Mouse (Mus musculus): ENCODE data around the gene Mbnl2. TPM values are rescaled to one million over a fixed set of nuclear protein-coding genes. Genes with fewer than 3 reads are reported as not detected.
A peak's percentile ranks its signal among the peaks of the same experiment; 100 is the strongest.

Mbnl2 gene
- total and polyA plus RNA-seq, 3 experiments: 23.8 to 28.9 (median 23.9) TPM

DNA sequence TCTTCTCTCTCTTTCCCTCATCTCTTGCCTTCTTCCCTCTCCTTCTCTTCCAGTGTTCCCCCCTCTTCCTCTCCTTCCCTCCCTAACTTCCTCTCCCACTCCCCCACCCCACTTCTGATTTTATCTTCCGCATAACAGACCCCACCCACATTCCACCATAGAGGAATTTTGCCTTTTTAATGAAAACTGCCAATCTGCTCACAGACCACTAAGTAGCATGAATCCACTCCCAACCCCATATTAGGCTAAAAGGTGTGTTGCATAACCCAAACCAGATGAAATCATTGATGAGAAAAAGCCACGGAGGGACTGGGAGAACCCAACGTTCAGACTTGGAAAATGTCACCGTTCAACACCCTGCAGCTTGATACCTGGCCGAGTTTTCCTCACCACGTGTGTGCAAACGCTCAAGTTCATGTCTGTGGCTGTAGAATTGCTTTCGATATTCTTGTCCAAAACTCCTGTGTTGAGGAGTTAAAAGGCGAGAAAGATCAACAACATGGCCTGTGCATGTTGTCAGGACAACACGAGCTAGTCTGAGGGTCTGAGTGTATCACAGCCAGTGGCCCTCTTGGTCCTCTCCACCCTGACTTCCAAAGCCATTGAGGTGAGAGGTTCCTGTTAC, 13.0 kb downstream of the Mbnl2 start:
- in situ Hi-C loops (cut with MboI; ENCODE audit: low pct_ligation_motif_present, low pct_unique_long_range_greater_than_20kb, low sequenced_read_pairs): loop anchor here (25.0 kb wide), 1 partner anchor 1601 kb away; no protein-coding TSS in a partner anchor

GRCm38 (mm10) chr14:120289065-120289464, 13.6 kb downstream of the Mbnl2 start:
- DNase-seq (ENCODE audit: extremely low read depth): no peak
- Histone ChIP-seq H3K36me3 (replicated peaks in 1 of 2; ENCODE audit: control insufficient read depth in 1 of 2, insufficient read depth in 1 of 2, low read length in 1 of 2) (peaks cover 23 to 68% of the 10 kb centered on the region in 2 experiments), H3K79me2 (replicated peaks; ENCODE audit: control insufficient read depth, extremely low read depth, insufficient read depth, poor library complexity, severe bottlenecking) (peaks cover 38% of the 10 kb centered on the region), H3K4me3 (replicated peaks in 1 of 3; ENCODE audit: low read depth in 2 of 3, low read length in 2 of 3, poor library complexity in 1 of 3) (no peak overlapping the region), H3K4me1 (ENCODE audit: control insufficient read depth in 1 of 2, insufficient read depth in 2 of 2) (peaks cover 13 to 60% of the 10 kb centered on the region in 2 experiments), H3K4me2 (ENCODE audit: insufficient read depth, low read depth, poor library complexity, severe bottlenecking) (no peak overlapping the region), H3K9me3 (replicated peaks; ENCODE audit: low read length) (no peaks in the 10 kb centered on the region), H3K27me3 (replicated peaks) (no peaks in the 10 kb centered on the region), H3K27ac (ENCODE audit: insufficient read depth, low read depth) (no peak overlapping the region), H3K9ac (ENCODE audit: insufficient read depth, low read depth) (no peak overlapping the region)
- dilution Hi-C loops (cut with MboI; ENCODE audit: extremely low pct_ligation_motif_present, extremely low pct_unique_long_range_greater_than_20kb, low sequenced_read_pairs) (no loop called here), in situ Hi-C loops (cut with MboI; ENCODE audit: low pct_ligation_motif_present, low pct_unique_long_range_greater_than_20kb, low sequenced_read_pairs) (loop anchor here (25.0 kb wide), 1 partner anchor 1602 kb away; no protein-coding TSS in a partner anchor)
- TF ChIP-seq BHLHE40 (IDR thresholded peaks at IDR 0.05; ENCODE audit: low read depth, low read length) (0 out of 2 replicates have a peak, but pooled peaks have one; percentile 33), ELF1 (IDR thresholded peaks at IDR 0.05; ENCODE audit: low read depth, low read length) (no peak)

More for the DNA sequence above, 13.0 kb downstream of the Mbnl2 start:
- TF ChIP-seq ZKSCAN1 (IDR thresholded peaks at IDR 0.05; ENCODE audit: borderline replicate concordance, low read depth, low read length): no peak
- TF ChIP-seq PAX5 (IDR thresholded peaks at IDR 0.05; ENCODE audit: low read length): no peak
- peaks cover 41% of the 10 kb centered on the region for H3K79me2 ChIP-seq (replicated peaks; ENCODE audit: control insufficient read depth, extremely low read depth, insufficient read depth, poor library complexity, severe bottlenecking)
- H3K27ac ChIP-seq (ENCODE audit: insufficient read depth, low read depth): no peak overlapping the region
- H3K9ac ChIP-seq (ENCODE audit: insufficient read depth, low read depth): no peak overlapping the region
- dilution Hi-C loops (cut with MboI; ENCODE audit: extremely low pct_ligation_motif_present, extremely low pct_unique_long_range_greater_than_20kb, low sequenced_read_pairs): no loop called here
- H3K36me3 ChIP-seq (replicated peaks in 1 of 2; ENCODE audit: control insufficient read depth in 1 of 2, insufficient read depth in 1 of 2, low read length in 1 of 2): peaks cover 23 to 74% of the 10 kb centered on the region in 2 experiments
- H3K4me3 ChIP-seq (replicated peaks in 1 of 3; ENCODE audit: low read depth in 2 of 3, low read length in 2 of 3, poor library complexity in 1 of 3): no peak overlapping the region
- no peaks in the 10 kb centered on the region for H3K9me3 ChIP-seq (replicated peaks; ENCODE audit: low read length)
- no peaks in the 10 kb centered on the region for H3K27me3 ChIP-seq (replicated peaks)
- no peak for DNase-seq (ENCODE audit: extremely low read depth)
- no peak overlapping the region for H3K4me2 ChIP-seq (ENCODE audit: insufficient read depth, low read depth, poor library complexity, severe bottlenecking)
- H3K4me1 ChIP-seq (ENCODE audit: control insufficient read depth in 1 of 2, insufficient read depth in 2 of 2): peaks cover 13 to 63% of the 10 kb centered on the region in 2 experiments

DNA sequence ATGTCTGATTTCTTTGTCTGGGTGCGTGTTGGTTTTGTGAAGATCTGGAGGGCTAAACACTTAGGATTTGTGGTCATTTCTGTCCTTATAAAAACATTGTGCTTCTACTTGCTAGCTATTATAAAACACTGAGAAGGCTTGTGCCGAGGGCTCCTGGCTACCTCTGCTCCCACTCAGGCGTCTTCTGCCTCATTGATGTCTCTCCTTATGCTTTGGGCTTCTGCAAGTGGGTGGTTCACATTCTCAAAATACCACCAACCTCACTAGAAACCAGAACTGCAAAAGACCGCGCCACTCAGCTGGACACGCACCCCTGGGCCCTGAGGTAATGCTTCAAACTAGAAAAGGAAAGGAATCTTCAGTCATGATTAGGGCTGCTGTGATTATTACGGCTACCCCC, 14.1 kb downstream of the Mbnl2 start:
- Histone ChIP-seq H3K4me2 (ENCODE audit: insufficient read depth, low read depth, poor library complexity, severe bottlenecking) (no peak overlapping the region), H3K27me3 (replicated peaks) (no peaks in the 10 kb centered on the region), H3K27ac (ENCODE audit: insufficient read depth, low read depth) (no peak overlapping the region), H3K9ac (ENCODE audit: insufficient read depth, low read depth) (no peak overlapping the region), H3K4me3 (replicated peaks in 1 of 3; ENCODE audit: low read depth in 2 of 3, low read length in 2 of 3, poor library complexity in 1 of 3) (no peak overlapping the region), H3K36me3 (replicated peaks in 1 of 2; ENCODE audit: control insufficient read depth in 1 of 2, insufficient read depth in 1 of 2, low read length in 1 of 2) (peaks cover 23 to 66% of the 10 kb centered on the region in 2 experiments), H3K79me2 (replicated peaks; ENCODE audit: control insufficient read depth, extremely low read depth, insufficient read depth, poor library complexity, severe bottlenecking) (peaks cover 34% of the 10 kb centered on the region), H3K4me1 (ENCODE audit: control insufficient read depth in 1 of 2, insufficient read depth in 2 of 2) (peaks cover 14 to 60% of the 10 kb centered on the region in 2 experiments), H3K9me3 (replicated peaks; ENCODE audit: low read length) (no peaks in the 10 kb centered on the region)
- DNase-seq (ENCODE audit: extremely low read depth): no peak
- dilution Hi-C loops (cut with MboI; ENCODE audit: extremely low pct_ligation_motif_present, extremely low pct_unique_long_range_greater_than_20kb, low sequenced_read_pairs): no loop called here
- no peak for TF ChIP-seq CHD1 (IDR thresholded peaks at IDR 0.05; ENCODE audit: low read depth, low read length)
- TF ChIP-seq JUN (IDR thresholded peaks at IDR 0.05; ENCODE audit: insufficient read depth, low read depth, low read length): no peak
- TF ChIP-seq USF1 (IDR thresholded peaks at IDR 0.05; ENCODE audit: low read depth, low read length): no peak
- TF ChIP-seq ZKSCAN1 (IDR thresholded peaks at IDR 0.05; ENCODE audit: borderline replicate concordance, low read depth, low read length): no peak
- TF ChIP-seq HCFC1 (IDR thresholded peaks at IDR 0.05; ENCODE audit: low read depth, low read length): no peak
- TF ChIP-seq GABPA (IDR thresholded peaks at IDR 0.05; ENCODE audit: insufficient replicate concordance, low read depth, low read length): no peak
- no peak for TF ChIP-seq NELFE (IDR thresholded peaks at IDR 0.05; ENCODE audit: low read depth, low read length)
- TF ChIP-seq POLR2AphosphoS2 (IDR thresholded peaks at IDR 0.05; ENCODE audit: low read depth, low read length): no peak
- TF ChIP-seq PAX5 (IDR thresholded peaks at IDR 0.05; ENCODE audit: low read length): no peak
- TF ChIP-seq KAT2A (IDR thresholded peaks at IDR 0.05; ENCODE audit: insufficient replicate concordance, low read length): no peak
- no peak for TF ChIP-seq CHD2 (IDR thresholded peaks at IDR 0.05; ENCODE audit: low read length)
- TF ChIP-seq ZC3H11A (IDR thresholded peaks at IDR 0.05; ENCODE audit: low read depth, low read length): no peak
- in situ Hi-C loops (cut with MboI; ENCODE audit: low pct_ligation_motif_present, low pct_unique_long_range_greater_than_20kb, low sequenced_read_pairs): loop anchor here (25.0 kb wide), 1 partner anchor 1602 kb away; no protein-coding TSS in a partner anchor

Data from CH12.LX (cell line).